10 mouse cellular contexts compared by ENCODE assay signal in the genomic region with DNA sequence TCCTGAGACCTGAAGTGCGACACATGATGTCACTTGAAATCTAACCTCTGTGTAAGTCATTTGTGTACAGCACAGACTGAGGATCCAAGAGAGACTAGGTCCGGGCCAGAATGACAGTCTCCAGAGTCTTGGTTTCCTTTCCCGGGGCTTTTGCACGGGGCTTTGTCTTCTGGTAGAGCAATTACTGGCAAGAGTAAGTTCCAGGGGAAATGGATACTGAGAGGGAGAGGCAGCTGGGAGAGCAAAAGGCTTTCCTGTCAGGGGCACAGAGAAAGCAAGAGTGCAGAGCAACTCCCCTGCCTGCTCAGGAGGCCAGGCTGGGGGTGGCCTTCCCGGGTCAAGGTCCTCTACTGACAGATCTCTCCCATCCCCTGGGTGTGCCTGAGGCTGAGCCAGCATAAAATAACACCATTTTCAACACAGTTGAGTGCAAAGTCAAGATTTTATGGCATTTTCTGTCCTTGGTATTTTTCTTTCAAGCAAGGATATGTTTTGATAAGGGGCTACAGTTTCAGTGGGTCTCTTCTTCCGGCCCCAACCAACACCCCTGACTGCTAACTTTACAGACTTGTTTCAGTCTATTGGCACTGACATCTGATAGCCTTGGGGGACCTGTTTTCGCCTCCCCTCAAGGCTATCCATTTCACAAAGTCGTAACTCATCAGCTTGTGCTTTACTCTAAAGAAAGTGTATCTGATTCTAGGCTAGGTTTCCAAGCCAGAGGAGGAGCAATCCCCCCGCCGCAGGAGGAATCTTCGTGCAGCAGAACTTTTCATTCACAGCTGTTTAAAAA. TPM values are rescaled to one million over a fixed set of nuclear protein-coding genes. Genes with fewer than 3 reads are reported as not detected.
DNase-seq lines count a peak whose midpoint lies in the region; ATAC-seq and TF ChIP-seq lines count a peak whose summit lies in the region.
"Had no signal": no experiment of that assay in that cellular context is flagged by ENCODE, and none has a peak within 500 bp of the region (broad histone marks: within the 10 kb centered on the region; RNA-seq: fewer than 3 reads in every experiment).

No protein-coding gene starts in this region.

- no peak for TF ChIP-seq POLR2A in kidney, adult 2 months (IDR thresholded peaks at IDR 0.05; ENCODE audit: low read depth, low read length)

- H3K27me3 ChIP-seq in kidney, adult 2 months (replicated peaks; ENCODE audit: control insufficient read depth, insufficient read depth, low read length), result no peaks in the 10 kb centered on the region
- no peaks in the 10 kb centered on the region for H3K27me3 ChIP-seq in limb, embryonic 15.5 days

- H3K4me3 ChIP-seq in kidney, adult 2 months (ENCODE audit: insufficient read depth, low read depth, low read length), result no peak overlapping the region
- no peak overlapping the region for H3K4me3 ChIP-seq in limb, embryonic 15.5 days

- 37% methylated on average over 11 of the region's 11 CpGs for WGBS in kidney, adult 2 months
- WGBS in limb, embryonic 15.5 days, result 30% methylated on average over 11 of the region's 11 CpGs

- peak; percentile 56; the same call in 1 of the 2 replicates for ATAC-seq in limb, embryonic 15.5 days (ENCODE audit: insufficient number of reproducible peaks, low FRiP score, low TSS enrichment, low read depth)
- ATAC-seq in megakaryocyte-erythroid progenitor cell, adult 5-6 weeks (replicated peaks; ENCODE audit: low FRiP score, low TSS enrichment, poor library complexity, severe bottlenecking), result no peak

- H3K4me1 ChIP-seq in kidney, adult 2 months (ENCODE audit: control insufficient read depth, insufficient read depth, low read length), result no peaks in the 10 kb centered on the region
- H3K4me1 ChIP-seq in limb, embryonic 15.5 days, result peaks cover 31% of the 10 kb centered on the region

- no peak for TF ChIP-seq CTCF in kidney, adult 2 months (conservative IDR thresholded peaks at IDR 0.05; ENCODE audit: insufficient read depth, insufficient read length, low read depth, low read length)

- no peak overlapping the region for H3K9ac ChIP-seq in limb, embryonic 15.5 days

- no peak overlapping the region for H3K27ac ChIP-seq in kidney, adult 2 months (ENCODE audit: insufficient read depth, low read depth, low read length)
- H3K27ac ChIP-seq in limb, embryonic 15.5 days, result peak overlapping the region; percentile 76

- DNase-seq in kidney, adult 2 months, result peak; percentile 26
- no peak for DNase-seq in kidney, adult 8-10 months
- DNase-seq in embryo, embryonic 11 days, result peak; percentile 61
- peak; percentile 26 to 39 for DNase-seq in heart, postnatal 14 days
- no peak for DNase-seq in right cerebral cortex, adult 18-20 months
- no peak for DNase-seq in urinary bladder, adult 18-20 months (ENCODE audit: low spot score in 2 of 2)
- DNase-seq: lung, postnatal 14 days had no signal

- intact Hi-C loops in heart, postnatal 14 days (cut with DNase I), result no loop called here

- H3K36me3 ChIP-seq in kidney, adult 2 months (ENCODE audit: control insufficient read depth, insufficient read depth, low read length), result no peaks in the 10 kb centered on the region
- H3K36me3 ChIP-seq in limb, embryonic 15.5 days, result no peaks in the 10 kb centered on the region
- H3K36me3 ChIP-seq: G1E had no signal

- no peak overlapping the region for H3K4me2 ChIP-seq in limb, embryonic 15.5 days

- no peaks in the 10 kb centered on the region for H3K9me3 ChIP-seq in limb, embryonic 15.5 days
- H3K9me3 ChIP-seq: G1E had no signal

RNA-seq across cellular contexts. Expression of a gene that starts 21.5 kb away (rescaled TPM):
- 4.3 and 9.3 TPM in 2 replicates for polyA plus RNA-seq in kidney, adult 2 months (2012; rRNA removed)
- total RNA-seq in heart, postnatal 14 days (2021), result 1 to 10 TPM; 1.3 to 1.7 TPM
- polyA plus RNA-seq in limb, embryonic 15.5 days (2015; fragmentation: Nextera tagmentation; extraction: Ambion mirVana), result 4.4 and 5.1 TPM in 2 replicates
- total RNA-seq in megakaryocyte-erythroid progenitor cell, adult 5-6 weeks (2014; fragmentation: Nextera tagmentation), result 0.94 and 14.2 TPM in 2 replicates
- total RNA-seq in megakaryocyte-erythroid progenitor cell, adult 5-6 weeks (2017), result 0.38 and 5.5 TPM in 2 replicates
- polyA plus RNA-seq: G1E had no signal

Comparison
In these comparisons a context has a peak if more than half of its experiments do, and no peak if none do; other contexts are left out.
1. DNase-seq: peak in kidney, adult 2 months (single experiment), embryo, embryonic 11 days (single experiment) and heart, postnatal 14 days (2 of 2); none in kidney, adult 8-10 months (0 of 2), right cerebral cortex, adult 18-20 months (single experiment) and urinary bladder, adult 18-20 months (0 of 2).